Mouse (Mus musculus) C2C12 (cell line): ENCODE results near the gene Rfx7. TPM values are rescaled to one million over a fixed set of nuclear protein-coding genes. Genes with fewer than 3 reads are reported as not detected.

Experiments used
- H3K27me3 ChIP-seq: one replicate; pipeline ENCODE4 v1.6.1; 2011; ENCODE audit not compliant: control insufficient read depth, insufficient read depth, insufficient read length
- H3K36me3 ChIP-seq: one replicate; pipeline ENCODE4 v1.6.1; 2011; ENCODE audit not compliant: control insufficient read depth, insufficient read depth
- H3K4me3 ChIP-seq: one replicate; pipeline ENCODE4 v1.5.1; 2011; ENCODE audit warnings: mild to moderate bottlenecking, control low read depth; ENCODE audit not compliant: poor library complexity, insufficient read depth, severe bottlenecking
- H3K79me2 ChIP-seq: one replicate; pipeline ENCODE4 v1.6.1; 2011; ENCODE audit not compliant: control insufficient read depth, insufficient read depth
- H3K79me3 ChIP-seq: one replicate; pipeline ENCODE4 v1.6.1; 2011; ENCODE audit warnings: low read depth, control low read depth
- H3ac ChIP-seq: one replicate; pipeline ENCODE3; 2011; ENCODE audit warnings: low read depth; ENCODE audit not compliant: control insufficient read depth, insufficient read length
- CEBPB ChIP-seq: IDR thresholded peaks from one replicate; pipeline ENCODE4 v1.6.1; 2011; ENCODE audit warnings: low read depth, mild to moderate bottlenecking, control low read depth, moderate library complexity
- CTCF ChIP-seq: IDR thresholded peaks from one replicate; pipeline ENCODE4 v1.5.1; 2011; ENCODE audit not compliant: control insufficient read depth, insufficient read depth, insufficient read length
- FOSL1 ChIP-seq: IDR thresholded peaks from one replicate; pipeline ENCODE4 v1.8.0; 2011; ENCODE audit warnings: mild to moderate bottlenecking, low read length; ENCODE audit not compliant: poor library complexity, insufficient read depth, severe bottlenecking
- MAX ChIP-seq: IDR thresholded peaks from one replicate; pipeline ENCODE4 v1.6.1; 2011; ENCODE audit warnings: mild to moderate bottlenecking, control low read depth
- MYOD1 ChIP-seq: IDR thresholded peaks from one replicate; pipeline ENCODE4 v1.6.1; 2011; ENCODE audit warnings: low read depth; ENCODE audit not compliant: control insufficient read depth, insufficient read length
- MYOG ChIP-seq: IDR thresholded peaks from one replicate; pipeline ENCODE4 v1.6.1; 2011; ENCODE audit not compliant: control insufficient read depth, insufficient read length; ENCODE audit errors: extremely low read depth
- USF1 ChIP-seq: IDR thresholded peaks from one replicate; pipeline ENCODE4 v1.6.1; 2011; ENCODE audit warnings: low read depth, mild to moderate bottlenecking, control low read depth, moderate library complexity
- polyA plus RNA-seq: library from polyadenylated mRNA; unstranded; fragments of >200 nt; fragmentation: generic; extraction: Trizol; gene quantifications from one replicate; pipeline ENCODE4 v1.2.1, GENCODE M21; 2012; ENCODE audit warnings: missing spikeins

Rfx7 gene
- polyA plus RNA-seq, 1 experiment: 3.9 TPM

- TF ChIP-seq MAX (no peak), CEBPB (no peak), FOSL1 (no peak), CTCF (no peak), MYOD1 (no peak), MYOG (no peak)
- peaks cover 11% of the 10 kb centered on the region for H3K79me2 ChIP-seq
- H3ac ChIP-seq: no peak overlapping the region
- H3K27me3 ChIP-seq: no peaks in the 10 kb centered on the region
- peaks cover 3% of the 10 kb centered on the region for H3K79me3 ChIP-seq
- H3K4me3 ChIP-seq: no peak overlapping the region
- H3K36me3 ChIP-seq: no peaks in the 10 kb centered on the region
These were observed 37.9 kb upstream of the Rfx7 start for GRCm38 (mm10) chr9:72493984-72494685.

- Histone ChIP-seq H3K4me3 (no peak overlapping the region), H3K79me2 (peaks cover under 1% of the 10 kb centered on the region), H3ac (no peak overlapping the region), H3K36me3 (no peaks in the 10 kb centered on the region), H3K27me3 (no peaks in the 10 kb centered on the region), H3K79me3 (no peaks in the 10 kb centered on the region)
- TF ChIP-seq MYOG: no peak
- TF ChIP-seq CEBPB: no peak
- TF ChIP-seq MAX: no peak
- TF ChIP-seq FOSL1: no peak
- no peak for TF ChIP-seq MYOD1
These were observed 35.3 kb upstream of the Rfx7 start for GRCm38 (mm10) chr9:72496691-72497090.

- Histone ChIP-seq H3K4me3 (no peak overlapping the region), H3ac (no peak overlapping the region), H3K79me3 (no peaks in the 10 kb centered on the region), H3K79me2 (no peaks in the 10 kb centered on the region), H3K27me3 (no peaks in the 10 kb centered on the region), H3K36me3 (no peaks in the 10 kb centered on the region)
- TF ChIP-seq CTCF (no peak), MAX (no peak)
These were observed 34.9 kb upstream of the Rfx7 start for GRCm38 (mm10) chr9:72497171-72497570.

GRCm38 (mm10) chr9:72512229-72512981, 19.6 kb upstream of the Rfx7 start:
- H3K27me3 ChIP-seq: no peaks in the 10 kb centered on the region
- TF ChIP-seq CTCF (no peak), MYOD1 (no peak), USF1 (no peak), MYOG (no peak), CEBPB (no peak), MAX (no peak), FOSL1 (no peak)

GRCm38 (mm10) chr9:72515366-72515765, 16.7 kb upstream of the Rfx7 start:
- Histone ChIP-seq H3K27me3 (no peaks in the 10 kb centered on the region), H3K4me3 (no peak overlapping the region), H3ac (no peak overlapping the region), H3K79me2 (no peaks in the 10 kb centered on the region), H3K79me3 (no peaks in the 10 kb centered on the region), H3K36me3 (no peaks in the 10 kb centered on the region)
- TF ChIP-seq FOSL1: no peak
- TF ChIP-seq CEBPB: no peak
- TF ChIP-seq MYOD1: no peak
- no peak for TF ChIP-seq MAX
- no peak for TF ChIP-seq CTCF
- no peak for TF ChIP-seq MYOG
- no peak for TF ChIP-seq USF1

More at GRCm38 (mm10) chr9:72512229-72512981, 19.6 kb upstream of the Rfx7 start:
- H3K36me3 ChIP-seq: no peaks in the 10 kb centered on the region
- no peak overlapping the region for H3K4me3 ChIP-seq
- H3K79me3 ChIP-seq: no peaks in the 10 kb centered on the region
- no peaks in the 10 kb centered on the region for H3K79me2 ChIP-seq
- H3ac ChIP-seq: no peak overlapping the region
